Mouse (Mus musculus) intestine, postnatal 0 days (tissue): ENCODE measurements around the gene Ezh1. TPM values are rescaled to one million over a fixed set of nuclear protein-coding genes. Genes with fewer than 3 reads are reported as not detected.
A peak's percentile ranks its signal among the peaks of the same experiment; 100 is the strongest.

Source experiments
- ATAC-seq: fragments of 200-750 bp; cut with Nextera tagmentation; 2 replicates; pipeline ENCODE4 v1.8.0; 2017; ENCODE audit warnings: mild to moderate bottlenecking, moderate TSS enrichment, moderate library complexity
- H3K27ac ChIP-seq: fragments of 300-500 bp; sonication (generic); 2 replicates; pipeline ENCODE4 v1.5.1; 2014; ENCODE audit warnings: mild to moderate bottlenecking, low read depth, low read length, moderate library complexity
- H3K27me3 ChIP-seq: fragments of 300-500 bp; sonication (generic); replicated peaks from 2 replicates; pipeline ENCODE4 v1.6.1; 2014; ENCODE audit warnings: low read length, mixed read lengths; ENCODE audit not compliant: control insufficient read depth, insufficient read depth
- H3K36me3 ChIP-seq: fragments of 300-500 bp; sonication (generic); 2 replicates; pipeline ENCODE4 v1.6.1; 2014; ENCODE audit warnings: mild to moderate bottlenecking, moderate library complexity; ENCODE audit not compliant: control insufficient read depth, insufficient read depth
- H3K4me1 ChIP-seq: fragments of 300-500 bp; sonication (generic); replicated peaks from 2 replicates; pipeline ENCODE4 v1.6.1; 2014; ENCODE audit warnings: antibody characterized with exemption, low read length, mixed read lengths; ENCODE audit not compliant: control insufficient read depth, insufficient read depth
- H3K4me2 ChIP-seq: fragments of 300-500 bp; sonication (generic); replicated peaks from 2 replicates; pipeline ENCODE4 v1.6.1; 2014; ENCODE audit warnings: low read depth, mild to moderate bottlenecking, moderate library complexity
- H3K4me3 ChIP-seq: fragments of 300-500 bp; sonication (generic); 2 replicates; pipeline ENCODE4 v1.5.1; 2014; ENCODE audit warnings: low read depth, low read length
- H3K9ac ChIP-seq: fragments of 300-500 bp; sonication (generic); 2 replicates; pipeline ENCODE4 v1.6.1; 2014; ENCODE audit warnings: mild to moderate bottlenecking, low read depth, low read length
- H3K9me3 ChIP-seq: fragments of 300-500 bp; sonication (generic); 2 replicates; pipeline ENCODE4 v1.6.1; 2016; ENCODE audit warnings: mixed run types; ENCODE audit not compliant: control insufficient read depth
- CTCF ChIP-seq: sonication (generic); IDR thresholded peaks from 2 replicates; pipeline ENCODE4 v1.5.1; 2016; ENCODE audit warnings: low read depth, mild to moderate bottlenecking, control low read depth, antibody characterized with exemption, moderate library complexity
- WGBS: fragments of 180-500 bp; shearing (Covaris S2); extraction: QIAGEN DNeasy Blood & Tissue Kit; methylation state at CpG from one replicate; pipeline ENCODE4 v1.1.7; 2014; 5-methylcytosine and 5-hydroxymethylcytosine counted together
- polyA plus RNA-seq: library from polyadenylated mRNA; unstranded; fragments of >200 nt; fragmentation: Nextera tagmentation; extraction: Ambion mirVana; gene quantifications from 2 replicates; pipeline ENCODE4 v1.2.1, GENCODE M21; 2015

The Ezh1 gene
- polyA plus RNA-seq, 1 experiment from 2014 or later = 9.8 TPM

DNA sequence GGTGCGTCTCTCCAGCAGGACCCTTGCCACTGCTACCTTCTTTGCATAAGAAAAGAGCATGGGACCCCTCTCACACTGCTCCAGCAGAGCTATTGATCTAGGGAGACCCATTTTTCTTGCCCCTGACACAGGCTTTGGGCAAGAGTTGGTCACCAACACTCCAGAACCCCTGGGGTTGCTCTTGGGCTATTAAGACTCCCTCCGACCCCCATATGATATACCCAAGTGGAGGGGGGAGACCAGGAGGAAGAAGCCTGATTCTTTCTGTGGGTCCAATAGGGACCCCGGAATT is 37.7 kb upstream of the Ezh1 start:
- no peak for TF ChIP-seq CTCF
- 0 out of 2 replicates have a peak, but pooled peaks cover 10% of the 10 kb centered on the region for H3K4me1 ChIP-seq
- no peak overlapping the region for H3K27ac ChIP-seq
- H3K4me2 ChIP-seq = no peak overlapping the region
- no peaks in the 10 kb centered on the region for H3K36me3 ChIP-seq
- H3K9ac ChIP-seq = no peak overlapping the region
- WGBS = 59% methylated on average over 3 of the region's 3 CpGs
- H3K27me3 ChIP-seq = no peaks in the 10 kb centered on the region; the same call in 1 of the 2 replicates
- ATAC-seq = no peak
- H3K9me3 ChIP-seq = no peaks in the 10 kb centered on the region
- H3K4me3 ChIP-seq = no peak overlapping the region

- H3K4me1 ChIP-seq = 0 out of 2 replicates have a peak, but pooled peaks cover 10% of the 10 kb centered on the region
- no peak for ATAC-seq
- no peaks in the 10 kb centered on the region; the same call in 1 of the 2 replicates for H3K27me3 ChIP-seq
- no peak overlapping the region for H3K4me3 ChIP-seq
- H3K27ac ChIP-seq = no peak overlapping the region
- H3K36me3 ChIP-seq = no peaks in the 10 kb centered on the region
- H3K9me3 ChIP-seq = no peaks in the 10 kb centered on the region
- TF ChIP-seq CTCF = no peak
- no peak overlapping the region for H3K9ac ChIP-seq
- H3K4me2 ChIP-seq = no peak overlapping the region
- WGBS = 43% methylated on average over 32 of the region's 32 CpGs
Observed at GRCm38 (mm10) chr11:101263138-101263988, 37.1 kb upstream of the Ezh1 start.

- H3K9me3 ChIP-seq = no peaks in the 10 kb centered on the region
- H3K4me2 ChIP-seq = peak overlapping the region; percentile 99
- H3K27me3 ChIP-seq = no peaks in the 10 kb centered on the region; the same call in 1 of the 2 replicates
- peak; percentile 22 for TF ChIP-seq CTCF
- H3K36me3 ChIP-seq = no peaks in the 10 kb centered on the region
- no peak overlapping the region for H3K9ac ChIP-seq
- H3K4me3 ChIP-seq = peak overlapping the region; percentile 24
- 10% methylated on average over 24 of the region's 24 CpGs for WGBS
- no peak overlapping the region for H3K27ac ChIP-seq
- no peak for ATAC-seq
- H3K4me1 ChIP-seq = 0 out of 2 replicates have a peak, but pooled peaks cover 10% of the 10 kb centered on the region
Observed at GRCm38 (mm10) chr11:101262272-101262967, 36.2 kb upstream of the Ezh1 start.

DNA sequence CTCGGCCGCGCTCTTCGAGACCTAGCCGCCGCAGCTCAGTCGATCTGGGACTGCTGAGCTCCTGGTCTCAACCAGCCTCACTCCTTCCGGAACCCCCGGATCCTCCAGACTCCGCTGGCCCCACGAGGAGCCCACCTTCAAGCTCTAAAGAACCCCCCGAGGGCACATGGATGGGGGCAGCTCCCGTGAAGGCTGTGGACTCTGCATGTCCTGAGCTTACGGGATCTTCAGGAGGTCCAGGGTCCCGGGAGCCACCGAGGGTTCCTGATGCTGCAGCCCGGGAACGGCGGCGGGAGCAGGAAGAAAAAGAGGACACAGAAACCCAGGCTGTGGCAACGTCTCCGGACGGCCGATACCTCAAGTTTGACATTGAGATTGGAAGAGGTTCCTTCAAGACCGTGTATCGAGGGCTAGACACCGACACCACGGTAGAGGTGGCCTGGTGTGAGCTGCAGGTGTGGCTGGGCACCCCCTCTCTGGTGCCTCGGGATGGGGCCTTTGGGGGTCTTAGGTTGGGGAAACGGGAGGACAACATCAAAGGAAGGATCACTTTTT is 34.6 kb upstream of the Ezh1 start:
- peak overlapping the region; percentile 99 for H3K4me2 ChIP-seq
- WGBS = under 1% methylated on average over 30 of the region's 30 CpGs
- peak; percentile 7 for ATAC-seq
- peak overlapping the region; percentile 70 for H3K9ac ChIP-seq
- peak overlapping the region; percentile 57; the same call in 1 of the 2 replicates for H3K27ac ChIP-seq
- no peaks in the 10 kb centered on the region for H3K9me3 ChIP-seq
- no peaks in the 10 kb centered on the region; the same call in 1 of the 2 replicates for H3K27me3 ChIP-seq
- H3K36me3 ChIP-seq = no peaks in the 10 kb centered on the region
- peak overlapping the region; percentile 57 for H3K4me3 ChIP-seq
- H3K4me1 ChIP-seq = 0 out of 2 replicates have a peak, but pooled peaks cover 10% of the 10 kb centered on the region
- no peak for TF ChIP-seq CTCF

DNA sequence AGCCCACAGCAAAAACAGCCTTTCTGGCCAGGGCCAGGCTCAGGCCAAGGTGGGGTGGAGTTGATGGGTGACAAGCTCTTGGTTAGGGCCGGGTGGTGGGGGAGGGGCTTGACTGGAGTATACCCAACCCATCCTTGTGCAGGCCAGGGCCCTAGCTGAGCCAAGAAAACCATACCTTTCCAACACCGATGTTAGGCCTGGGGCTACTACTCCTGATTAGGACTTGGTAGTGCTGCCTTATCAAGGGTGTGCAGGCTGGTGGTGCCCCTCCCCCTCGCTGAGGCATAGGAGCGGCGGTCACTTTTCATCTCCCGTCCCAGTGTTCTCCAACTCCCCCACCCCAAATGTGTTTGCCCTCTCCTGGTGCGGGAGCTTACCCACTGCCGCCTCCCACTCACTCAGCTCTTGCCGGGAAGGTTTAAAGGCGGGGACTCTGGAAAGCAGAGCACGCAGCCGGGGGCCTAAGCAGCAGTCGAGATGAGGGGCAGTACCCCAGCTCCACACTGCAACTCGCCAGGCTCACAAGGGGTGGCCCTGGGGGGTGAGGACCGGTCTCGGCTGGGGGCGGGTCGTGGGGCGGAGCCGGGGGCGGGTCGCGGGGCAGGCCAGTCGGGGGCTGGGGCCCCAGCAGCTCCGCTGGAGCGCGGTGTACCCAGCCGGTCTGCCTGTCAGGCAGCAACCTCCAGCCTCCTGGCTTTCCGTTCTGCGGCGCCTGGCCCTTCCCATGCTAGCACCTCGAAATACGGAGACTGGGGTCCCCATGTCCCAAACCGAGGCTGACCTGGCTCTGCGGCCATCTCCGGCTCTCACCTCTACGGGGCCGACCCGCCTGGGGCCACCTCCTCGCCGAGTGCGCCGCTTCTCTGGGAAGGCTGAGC is 33.9 kb upstream of the Ezh1 start, which contains the start of gene Wnk4:
Gene Wnk4, plus strand, starts transcription at position 620 of the 878 bp plus-strand sequence.
- peak; percentile 65 for ATAC-seq
- 0 out of 2 replicates have a peak, but pooled peaks cover 10% of the 10 kb centered on the region for H3K4me1 ChIP-seq
- peak within 1 kb of the TSS; percentile 57 for H3K4me3 ChIP-seq
- H3K27me3 ChIP-seq = no peaks in the 10 kb centered on the region; the same call in 1 of the 2 replicates
- H3K27ac ChIP-seq = peak within 1 kb of the TSS; percentile 57
- peak within 1 kb of the TSS; percentile 99 for H3K4me2 ChIP-seq
- H3K9ac ChIP-seq = peak within 1 kb of the TSS; percentile 70
- TF ChIP-seq CTCF = no peak
- no peaks in the 10 kb centered on the region for H3K9me3 ChIP-seq
- H3K36me3 ChIP-seq = no peaks in the 10 kb centered on the region
- WGBS = 1% methylated on average over 43 of the region's 43 CpGs
